Mouse (Mus musculus): ENCODE data around the gene Wbp4.

DNA sequence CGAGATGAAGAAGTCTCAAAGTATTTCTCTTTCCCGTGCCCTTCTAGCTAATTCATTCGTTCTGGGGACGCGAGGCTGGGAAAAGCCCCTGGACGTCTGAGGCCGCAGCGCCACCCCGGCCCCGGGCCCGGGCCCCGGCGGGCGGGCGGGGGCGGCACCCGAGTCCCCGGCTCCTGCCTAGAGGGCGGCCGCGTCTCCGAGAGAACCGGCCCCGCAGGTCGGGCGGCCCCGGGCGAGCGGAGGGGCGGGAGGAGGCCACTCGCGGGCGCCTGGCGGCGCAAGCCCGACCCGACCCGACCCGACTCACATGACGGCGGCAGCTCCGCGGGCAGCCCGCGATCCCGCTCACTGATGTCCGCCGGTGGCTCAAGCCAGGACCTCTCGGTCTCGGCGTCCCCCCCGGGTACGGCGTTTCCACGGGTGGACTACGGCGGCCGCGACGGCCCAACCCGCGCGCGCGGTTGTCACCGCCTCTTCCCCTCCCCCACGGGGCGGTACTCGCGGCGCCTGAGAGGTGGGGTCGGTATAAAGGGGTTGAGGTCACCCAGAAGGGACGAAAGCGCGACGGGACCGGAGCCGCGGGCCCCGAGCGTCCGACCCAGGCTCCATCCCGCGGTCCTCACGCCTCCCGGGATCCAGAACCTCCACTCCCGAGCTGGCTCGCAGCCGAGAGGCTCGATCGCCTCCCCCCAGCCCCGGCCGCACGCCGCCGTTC is 539 bp downstream of the Wbp4 start, which contains the start of gene Elf1:
- TF ChIP-seq EP300 (IDR thresholded peaks at IDR 0.05; ENCODE audit: insufficient read depth, low read depth, low read length) (peak; percentile 56; the same call in 1 of the 2 replicates), CTCF (IDR thresholded peaks at IDR 0.05) (peak; percentile 25)

Measured in heart, adult 2 months (tissue).